Mouse (Mus musculus) layer of hippocampus, adult 2 months (tissue): ENCODE measurements at regions not wholly inside any gene's neighbourhood (a gene's known extent, or its start where the extent isn't known, plus 50 kb on each side); places are given as distances from the start of the nearest gene placed in this dataset.

Source experiments
- DNase-seq, 2 experiments: peaks; one replicate each; pipeline ENCODE4 v3.0.0; 2022; ENCODE audit warnings: low spot score in 2 of 2
- H3K27ac ChIP-seq: fragments of 200-600 bp; 2 replicates; pipeline ENCODE4 v1.8.1; 2022
- H3K4me3 ChIP-seq: fragments of 200-600 bp; 2 replicates; pipeline ENCODE4 v1.8.1; 2022; ENCODE audit warnings: mild to moderate bottlenecking
- CTCF ChIP-seq: fragments of 200-600 bp; conservative IDR thresholded peaks from 2 replicates; pipeline ENCODE4 v1.8.1; 2022; ENCODE audit warnings: antibody characterized with exemption, mild to moderate bottlenecking, moderate library complexity

GRCm38 (mm10) chr3:148429012-148429865 is 561.1 kb downstream of the Adgrl2 start:
- TF ChIP-seq CTCF: no peak
- Histone ChIP-seq H3K27ac (no peak overlapping the region), H3K4me3 (no peak overlapping the region)
- no peak for DNase-seq

- no peak overlapping the region for H3K27ac ChIP-seq
- no peak for DNase-seq
- TF ChIP-seq CTCF: no peak
- H3K4me3 ChIP-seq: no peak overlapping the region
These were observed 566.3 kb downstream of the Adgrl2 start for GRCm38 (mm10) chr3:148424089-148424488.

GRCm38 (mm10) chr3:148423383-148423782 is 567.0 kb downstream of the Adgrl2 start:
- TF ChIP-seq CTCF: no peak
- no peak overlapping the region for H3K4me3 ChIP-seq
- H3K27ac ChIP-seq: no peak overlapping the region
- no peak for DNase-seq

GRCm38 (mm10) chr3:148422720-148423119 is 567.6 kb downstream of the Adgrl2 start:
- no peak for TF ChIP-seq CTCF
- Histone ChIP-seq H3K27ac (no peak overlapping the region), H3K4me3 (no peak overlapping the region)
- DNase-seq: no peak

- Histone ChIP-seq H3K4me3 (no peak overlapping the region), H3K27ac (no peak overlapping the region)
- no peak for DNase-seq
- TF ChIP-seq CTCF: no peak
These were observed 568.1 kb downstream of the Adgrl2 start for GRCm38 (mm10) chr3:148422205-148422604.

GRCm38 (mm10) chr3:148420303-148420702 is 570.1 kb downstream of the Adgrl2 start:
- Histone ChIP-seq H3K4me3 (no peak overlapping the region), H3K27ac (no peak overlapping the region)
- DNase-seq: no peak
- TF ChIP-seq CTCF: no peak

- no peak overlapping the region for H3K27ac ChIP-seq
- H3K4me3 ChIP-seq: no peak overlapping the region
- TF ChIP-seq CTCF: no peak
- no peak for DNase-seq
These were observed 570.8 kb downstream of the Adgrl2 start for GRCm38 (mm10) chr3:148419462-148420074.

- H3K27ac ChIP-seq: no peak overlapping the region
- DNase-seq: no peak
- TF ChIP-seq CTCF: no peak
- no peak overlapping the region for H3K4me3 ChIP-seq
These were observed 572.3 kb downstream of the Adgrl2 start for GRCm38 (mm10) chr3:148418067-148418466.

- H3K4me3 ChIP-seq: no peak overlapping the region
- no peak for TF ChIP-seq CTCF
These were observed 574.9 kb downstream of the Adgrl2 start for GRCm38 (mm10) chr3:148415443-148415842.

GRCm38 (mm10) chr3:148413027-148413426 is 577.3 kb downstream of the Adgrl2 start:
- no peak for DNase-seq
- TF ChIP-seq CTCF: no peak
- H3K4me3 ChIP-seq: no peak overlapping the region
- no peak overlapping the region for H3K27ac ChIP-seq

More at GRCm38 (mm10) chr3:148415443-148415842, 574.9 kb downstream of the Adgrl2 start:
- H3K27ac ChIP-seq: no peak overlapping the region
- DNase-seq: no peak

- no peak overlapping the region for H3K4me3 ChIP-seq
- no peak for TF ChIP-seq CTCF
- no peak for DNase-seq
- H3K27ac ChIP-seq: no peak overlapping the region
These were observed 578.2 kb downstream of the Adgrl2 start for GRCm38 (mm10) chr3:148412191-148412590.

GRCm38 (mm10) chr3:148398349-148398748 is 592.0 kb downstream of the Adgrl2 start:
- no peak for DNase-seq
- H3K27ac ChIP-seq: no peak overlapping the region
- no peak for TF ChIP-seq CTCF
- H3K4me3 ChIP-seq: no peak overlapping the region

- H3K4me3 ChIP-seq: no peak overlapping the region
- TF ChIP-seq CTCF: no peak
- DNase-seq: no peak
- H3K27ac ChIP-seq: no peak overlapping the region
These were observed 602.8 kb downstream of the Adgrl2 start for GRCm38 (mm10) chr3:148387550-148387949.

- peak; percentile 49 for TF ChIP-seq CTCF
- no peak overlapping the region for H3K4me3 ChIP-seq
- H3K27ac ChIP-seq: no peak overlapping the region
- no peak for DNase-seq
These were observed 604.6 kb downstream of the Adgrl2 start for GRCm38 (mm10) chr3:148385712-148386111.
